Mouse (Mus musculus): ENCODE measurements around the gene Dnah6. TPM values are rescaled to one million over a fixed set of nuclear protein-coding genes. Genes with fewer than 3 reads are reported as not detected.

Dnah6 gene
- polyA plus RNA-seq, 1 experiment from 2014 or later = 0.03 TPM

GRCm38 (mm10) chr6:72971074-72971473 is 250.4 kb downstream of the Dnah6 start:
- no peak for ATAC-seq (replicated peaks; ENCODE audit: insufficient number of reproducible peaks, low FRiP score, low TSS enrichment)
- Histone ChIP-seq H3K4me2 (no peak overlapping the region), H3K27me3 (ENCODE audit: control insufficient read depth, insufficient read depth, low read length) (no peaks in the 10 kb centered on the region), H3K4me1 (ENCODE audit: control insufficient read depth, insufficient read depth, low read length) (no peaks in the 10 kb centered on the region), H3K9me3 (replicated peaks; ENCODE audit: control insufficient read depth, low read length) (no peaks in the 10 kb centered on the region), H3K9ac (ENCODE audit: low read depth, low read length) (no peak overlapping the region), H3K27ac (ENCODE audit: low read depth, low read length) (no peak overlapping the region), H3K36me3 (ENCODE audit: control insufficient read depth, insufficient read depth, low read length) (no peaks in the 10 kb centered on the region), H3K4me3 (ENCODE audit: low read depth, low read length) (no peak overlapping the region)
- WGBS (ENCODE audit: insufficient replicate concordance) = 61% methylated on average over 3 of the region's 3 CpGs

DNA sequence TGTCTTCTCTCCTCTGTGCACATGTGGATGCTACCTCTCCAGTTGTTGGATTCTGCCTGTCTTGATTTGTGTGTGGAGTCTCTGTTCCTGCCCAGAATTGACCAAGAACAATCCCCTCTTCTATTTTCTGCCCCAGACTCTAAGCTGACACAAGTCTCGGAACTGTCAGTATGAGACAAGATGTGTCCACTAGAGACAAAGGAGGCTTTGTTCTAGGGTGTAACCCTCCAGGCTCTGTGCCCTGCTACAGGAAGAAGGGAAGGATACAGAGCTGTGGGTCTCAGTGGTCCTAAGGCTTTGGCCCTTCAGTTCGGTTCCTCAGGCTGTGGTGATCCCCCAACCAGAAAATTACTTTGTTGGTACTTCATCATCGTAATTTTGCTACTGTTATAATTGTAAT is 251.7 kb downstream of the Dnah6 start:
- Histone ChIP-seq H3K27me3 (ENCODE audit: control insufficient read depth, insufficient read depth, low read length) (no peaks in the 10 kb centered on the region), H3K36me3 (ENCODE audit: control insufficient read depth, insufficient read depth, low read length) (no peaks in the 10 kb centered on the region), H3K27ac (ENCODE audit: low read depth, low read length) (no peak overlapping the region), H3K4me2 (no peak overlapping the region), H3K4me3 (ENCODE audit: low read depth, low read length) (no peak overlapping the region), H3K9ac (ENCODE audit: low read depth, low read length) (no peak overlapping the region), H3K9me3 (replicated peaks; ENCODE audit: control insufficient read depth, low read length) (no peaks in the 10 kb centered on the region), H3K4me1 (ENCODE audit: control insufficient read depth, insufficient read depth, low read length) (no peaks in the 10 kb centered on the region)
- 66% methylated on average over 3 of the region's 3 CpGs for WGBS (ENCODE audit: insufficient replicate concordance)
- no peak for ATAC-seq (replicated peaks; ENCODE audit: insufficient number of reproducible peaks, low FRiP score, low TSS enrichment)

Other genes starting within 250 kb of the Dnah6 start
- gene Suclg1, start 26.7 kb upstream of the Dnah6 start, polyA plus RNA-seq (2014; fragmentation: Nextera tagmentation; extraction: Ambion mirVana) = 264 and 298 TPM in 2 replicates
- gene 4931417E11Rik, start 248.0 kb upstream of the Dnah6 start, polyA plus RNA-seq (2014; fragmentation: Nextera tagmentation; extraction: Ambion mirVana) = not detected in 2 replicates